Mouse (Mus musculus) E14TG2a.4 (cell line): ENCODE data around the gene Psmd14.

Source experiments
- H3K27me3 ChIP-seq: 2 replicates; pipeline ENCODE4 v1.6.1; 2014; ENCODE audit warnings: low read length, control low read depth; ENCODE audit not compliant: insufficient read depth
- H3K36me3 ChIP-seq: 2 replicates; pipeline ENCODE4 v1.6.1; 2014; ENCODE audit warnings: low read length, control low read depth; ENCODE audit not compliant: insufficient read depth
- H3K4me1 ChIP-seq: replicated peaks from 2 replicates; pipeline ENCODE4 v1.6.1; 2014; ENCODE audit warnings: low read depth, low read length, control low read depth
- H3K4me3 ChIP-seq: replicated peaks from 2 replicates; pipeline ENCODE4 v1.5.1; 2014; ENCODE audit warnings: mild to moderate bottlenecking, low read length
- H3K9me3 ChIP-seq: 2 replicates; pipeline ENCODE4 v1.6.1; 2014; ENCODE audit warnings: low read length, control low read depth
- CTCF ChIP-seq: conservative IDR thresholded peaks from 2 replicates; pipeline ENCODE4 v1.5.1; 2014; ENCODE audit warnings: low read length
- NANOG ChIP-seq: IDR thresholded peaks from 2 replicates; pipeline ENCODE4 v1.6.1; 2014; ENCODE audit warnings: borderline replicate concordance, low read length, mixed read lengths
- POU5F1 ChIP-seq: IDR thresholded peaks from 2 replicates; pipeline ENCODE4 v1.6.1; 2014; ENCODE audit warnings: low read length, borderline replicate concordance

The Psmd14 gene

GRCm38 (mm10) chr2:61798048-61798447, 86.6 kb downstream of the Psmd14 start:
- Histone ChIP-seq H3K4me3 (no peak overlapping the region), H3K4me1 (peaks cover 11% of the 10 kb centered on the region), H3K9me3 (no peaks in the 10 kb centered on the region), H3K36me3 (peaks cover 21% of the 10 kb centered on the region), H3K27me3 (peaks cover 9% of the 10 kb centered on the region)
- no peak for TF ChIP-seq POU5F1

GRCm38 (mm10) chr2:61802656-61803251, 91.3 kb downstream of the Psmd14 start, which contains the start of gene Tbr1:
TSS of gene Tbr1 (plus strand) at chr2:61802930.
- H3K4me1 ChIP-seq: peaks cover 39% of the 10 kb centered on the region
- no peak within 1 kb of the TSS for H3K4me3 ChIP-seq
- no peaks in the 10 kb centered on the region for H3K9me3 ChIP-seq
- peaks cover 15% of the 10 kb centered on the region for H3K36me3 ChIP-seq
- TF ChIP-seq POU5F1 (no peak), NANOG (no peak), CTCF (no peak)
- peaks cover 55% of the 10 kb centered on the region for H3K27me3 ChIP-seq

GRCm38 (mm10) chr2:61803443-61804367, 92.2 kb downstream of the Psmd14 start:
- no peak for TF ChIP-seq NANOG
- TF ChIP-seq POU5F1: no peak
- TF ChIP-seq CTCF: no peak
- no peak overlapping the region for H3K4me3 ChIP-seq
- peaks cover 61% of the 10 kb centered on the region for H3K27me3 ChIP-seq
- H3K36me3 ChIP-seq: peaks cover 11% of the 10 kb centered on the region
- H3K4me1 ChIP-seq: peaks cover 39% of the 10 kb centered on the region
- no peaks in the 10 kb centered on the region for H3K9me3 ChIP-seq

- Histone ChIP-seq H3K27me3 (peaks cover 68% of the 10 kb centered on the region), H3K36me3 (peaks cover 11% of the 10 kb centered on the region), H3K4me1 (peaks cover 39% of the 10 kb centered on the region), H3K4me3 (no peak overlapping the region), H3K9me3 (no peaks in the 10 kb centered on the region)
- TF ChIP-seq CTCF (no peak), NANOG (no peak), POU5F1 (no peak)
Observed at GRCm38 (mm10) chr2:61804382-61804840, 92.9 kb downstream of the Psmd14 start.

- TF ChIP-seq NANOG: no peak
- no peak for TF ChIP-seq CTCF
- TF ChIP-seq POU5F1: no peak
- H3K4me3 ChIP-seq: peak overlapping the region; percentile 59
- H3K27me3 ChIP-seq: peaks cover 73% of the 10 kb centered on the region
- H3K9me3 ChIP-seq: 0 out of 2 replicates have a peak, but pooled peaks cover under 1% of the 10 kb centered on the region
- peaks cover 39% of the 10 kb centered on the region for H3K4me1 ChIP-seq
- H3K36me3 ChIP-seq: peaks cover 9% of the 10 kb centered on the region
Observed at GRCm38 (mm10) chr2:61804841-61805540, 93.5 kb downstream of the Psmd14 start.

GRCm38 (mm10) chr2:61805541-61806345, 94.2 kb downstream of the Psmd14 start:
- Histone ChIP-seq H3K36me3 (0 out of 2 replicates have a peak, but pooled peaks cover 4% of the 10 kb centered on the region), H3K9me3 (peaks cover 8% of the 10 kb centered on the region), H3K4me3 (peak overlapping the region; percentile 59), H3K27me3 (peaks cover 81% of the 10 kb centered on the region), H3K4me1 (peaks cover 39% of the 10 kb centered on the region)
- TF ChIP-seq POU5F1: no peak

- Histone ChIP-seq H3K4me1 (peaks cover 42% of the 10 kb centered on the region), H3K4me3 (no peak overlapping the region), H3K27me3 (peaks cover 87% of the 10 kb centered on the region), H3K9me3 (peaks cover 14% of the 10 kb centered on the region), H3K36me3 (no peaks in the 10 kb centered on the region)
- TF ChIP-seq CTCF: no peak
- no peak for TF ChIP-seq POU5F1
- TF ChIP-seq NANOG: no peak
Observed at GRCm38 (mm10) chr2:61806346-61806825, 94.9 kb downstream of the Psmd14 start.
